Mouse (Mus musculus) forebrain, postnatal 0 days (tissue): ENCODE measurements around the gene Tex46. TPM values are rescaled to one million over a fixed set of nuclear protein-coding genes. Genes with fewer than 3 reads are reported as not detected.

Experiments
- ATAC-seq: fragments of 200-750 bp; cut with Nextera tagmentation; 2 replicates; pipeline ENCODE4 v1.8.0; 2017; ENCODE audit warnings: mild to moderate bottlenecking, moderate library complexity
- DNase-seq: peaks from one replicate; pipeline ENCODE4 v3.0.0-alpha.2; 2015
- H3K27ac ChIP-seq: fragments of 300-500 bp; sonication (generic); 2 replicates; pipeline ENCODE4 v1.5.1; 2014; ENCODE audit warnings: low read depth, mild to moderate bottlenecking, antibody characterized with exemption, low read length, moderate library complexity, mixed read lengths
- H3K27me3 ChIP-seq: fragments of 300-500 bp; sonication (generic); 2 replicates; pipeline ENCODE4 v1.6.1; 2014; ENCODE audit warnings: mild to moderate bottlenecking, low read length, mixed read lengths; ENCODE audit not compliant: insufficient read depth
- H3K36me3 ChIP-seq: fragments of 300-500 bp; sonication (generic); 2 replicates; pipeline ENCODE4 v1.6.1; 2014; ENCODE audit warnings: mild to moderate bottlenecking, moderate library complexity; ENCODE audit not compliant: insufficient read depth
- H3K4me1 ChIP-seq: fragments of 300-500 bp; sonication (generic); 2 replicates; pipeline ENCODE4 v1.6.1; 2014; ENCODE audit warnings: antibody characterized with exemption; ENCODE audit not compliant: insufficient read depth
- H3K4me2 ChIP-seq: fragments of 300-500 bp; sonication (generic); 2 replicates; pipeline ENCODE4 v1.6.1; 2014; ENCODE audit warnings: low read depth, mild to moderate bottlenecking, moderate library complexity
- H3K4me3 ChIP-seq: fragments of 300-500 bp; sonication (generic); 2 replicates; pipeline ENCODE4 v1.5.1; 2014; ENCODE audit warnings: low read depth, low read length, mixed read lengths
- H3K9ac ChIP-seq: fragments of 300-500 bp; sonication (generic); 2 replicates; pipeline ENCODE4 v1.6.1; 2014; ENCODE audit warnings: mild to moderate bottlenecking
- H3K9me3 ChIP-seq: fragments of 300-500 bp; sonication (generic); 2 replicates; pipeline ENCODE4 v1.6.1; 2016; ENCODE audit warnings: low read length
- CTCF ChIP-seq: sonication (generic); IDR thresholded peaks from 2 replicates; pipeline ENCODE4 v1.5.1; 2016; ENCODE audit warnings: antibody characterized with exemption, control low read depth, low read depth
- WGBS: fragments of 180-500 bp; shearing (Covaris S2); extraction: QIAGEN DNeasy Blood & Tissue Kit; methylation state at CpG from one replicate; pipeline ENCODE4 v1.1.7; 2014; 5-methylcytosine and 5-hydroxymethylcytosine counted together
- microRNA-seq, 2 experiments: library from miRNA; unstranded; fragments of <30 nt; microRNA quantifications; one replicate each; pipeline ENCODE4; 2016
- polyA plus RNA-seq: library from polyadenylated mRNA; unstranded; fragments of >200 nt; fragmentation: Nextera tagmentation; extraction: Ambion mirVana; gene quantifications from 2 replicates; pipeline ENCODE4 v1.2.1, GENCODE M21; 2015
- total RNA-seq: library from RNA; depleted of rRNA; stranded (reverse); fragments of >200 nt; gene quantifications from 2 replicates; pipeline ENCODE4 v1.2.3, GENCODE M21; 2014; rRNA removed

Tex46 gene
- total and polyA plus RNA-seq, 2 experiments from 2014 or later = not detected

DNA sequence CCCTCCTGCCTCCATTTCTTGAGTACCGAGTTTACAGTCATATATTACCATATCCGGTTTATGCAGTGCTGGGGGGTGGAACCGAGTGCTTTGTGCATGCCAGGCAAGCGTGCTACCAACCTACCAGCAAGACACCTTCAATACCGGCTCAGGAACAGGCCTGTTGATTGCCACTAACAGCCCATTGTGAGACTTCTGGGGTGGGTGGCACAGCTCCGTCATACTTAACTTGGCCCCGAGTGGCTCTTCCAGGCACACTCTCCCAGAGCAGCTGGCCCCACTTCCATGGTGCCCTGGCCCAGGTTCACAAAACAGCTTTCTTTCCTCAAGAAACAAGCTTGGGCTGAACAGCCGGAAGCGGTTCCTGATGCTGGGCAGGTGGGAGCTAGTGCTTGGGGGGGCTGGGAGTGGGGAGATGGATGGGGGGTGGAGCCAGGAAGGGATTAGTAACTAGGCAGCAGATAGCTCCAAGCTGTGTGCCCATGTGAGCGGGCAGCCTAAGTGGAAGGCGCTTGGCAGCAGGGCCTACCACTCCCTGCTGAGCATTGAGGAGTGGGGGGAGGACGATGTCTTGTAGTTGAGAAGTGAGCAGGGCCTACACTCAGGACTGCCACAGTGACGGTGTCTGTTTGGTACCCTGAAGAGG lies 41.8 kb downstream of the Tex46 start:
- H3K4me1 ChIP-seq = peaks cover 6% of the 10 kb centered on the region; the same call in 1 of the 2 replicates
- peak; percentile 77 for DNase-seq
- H3K36me3 ChIP-seq = peaks cover 29% of the 10 kb centered on the region
- no peaks in the 10 kb centered on the region for H3K9me3 ChIP-seq
- no peak overlapping the region for H3K4me2 ChIP-seq
- H3K27ac ChIP-seq = peak overlapping the region; percentile 79
- 32% methylated on average over 13 of the region's 13 CpGs for WGBS
- no peak for TF ChIP-seq CTCF
- H3K4me3 ChIP-seq = no peak overlapping the region
- no peaks in the 10 kb centered on the region for H3K27me3 ChIP-seq
- ATAC-seq = peak; percentile 78
- no peak overlapping the region for H3K9ac ChIP-seq

DNA sequence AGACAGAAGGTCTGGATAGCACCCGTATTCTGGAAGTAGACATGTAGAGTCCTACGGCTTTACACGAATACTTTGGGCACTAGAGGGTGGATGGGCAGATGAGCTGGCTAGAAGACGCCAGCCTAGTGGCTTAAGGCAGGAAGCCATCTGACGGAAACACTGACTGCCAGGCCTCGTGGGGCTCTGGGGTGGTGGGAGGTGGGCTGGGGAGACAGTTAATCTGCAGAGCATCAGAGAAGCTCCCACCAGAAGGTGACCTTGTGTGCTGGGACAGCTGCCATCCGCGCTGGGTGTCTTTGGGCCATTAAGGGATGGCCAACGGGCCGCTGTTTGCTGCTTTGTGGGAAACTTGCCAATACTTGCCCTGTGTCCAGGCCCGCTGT lies 42.3 kb downstream of the Tex46 start:
- WGBS = 52% methylated on average over 11 of the region's 11 CpGs
- Histone ChIP-seq H3K27ac (peak overlapping the region; percentile 79), H3K4me1 (peaks cover 6% of the 10 kb centered on the region; the same call in 1 of the 2 replicates), H3K27me3 (no peaks in the 10 kb centered on the region), H3K9ac (peak overlapping the region; percentile 18; the same call in 1 of the 2 replicates), H3K36me3 (peaks cover 34% of the 10 kb centered on the region), H3K4me2 (no peak overlapping the region), H3K9me3 (no peaks in the 10 kb centered on the region), H3K4me3 (no peak overlapping the region)
- no peak for TF ChIP-seq CTCF
- peak; percentile 23 for ATAC-seq
- no peak for DNase-seq

DNA sequence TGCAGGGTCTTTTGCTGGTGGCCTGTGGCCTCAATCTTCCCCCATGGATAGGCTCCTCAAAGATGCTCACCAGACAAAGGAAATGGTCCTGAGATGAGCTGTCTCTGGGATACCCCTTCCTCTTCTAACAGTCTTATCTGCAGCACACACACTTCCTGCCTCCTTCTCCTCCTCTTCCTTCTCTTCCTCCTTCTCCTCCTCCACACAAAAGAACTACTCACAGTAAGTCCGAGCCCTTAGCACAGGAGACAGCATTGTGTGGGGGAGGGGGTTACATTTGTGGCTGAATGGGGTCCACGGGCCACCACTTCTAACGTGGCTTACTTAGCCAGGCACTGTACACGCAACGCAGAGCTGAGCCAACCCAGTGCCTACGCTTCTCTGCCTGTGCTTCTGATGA lies 42.8 kb downstream of the Tex46 start:
- 60% methylated on average over 6 of the region's 6 CpGs for WGBS
- Histone ChIP-seq H3K36me3 (peaks cover 38% of the 10 kb centered on the region), H3K4me1 (peaks cover 6% of the 10 kb centered on the region; the same call in 1 of the 2 replicates), H3K4me3 (no peak overlapping the region), H3K4me2 (no peak overlapping the region), H3K27me3 (no peaks in the 10 kb centered on the region), H3K9ac (peak overlapping the region; percentile 18; the same call in 1 of the 2 replicates), H3K27ac (peak overlapping the region; percentile 79), H3K9me3 (no peaks in the 10 kb centered on the region)
- ATAC-seq = no peak
- no peak for TF ChIP-seq CTCF
- DNase-seq = no peak

DNA sequence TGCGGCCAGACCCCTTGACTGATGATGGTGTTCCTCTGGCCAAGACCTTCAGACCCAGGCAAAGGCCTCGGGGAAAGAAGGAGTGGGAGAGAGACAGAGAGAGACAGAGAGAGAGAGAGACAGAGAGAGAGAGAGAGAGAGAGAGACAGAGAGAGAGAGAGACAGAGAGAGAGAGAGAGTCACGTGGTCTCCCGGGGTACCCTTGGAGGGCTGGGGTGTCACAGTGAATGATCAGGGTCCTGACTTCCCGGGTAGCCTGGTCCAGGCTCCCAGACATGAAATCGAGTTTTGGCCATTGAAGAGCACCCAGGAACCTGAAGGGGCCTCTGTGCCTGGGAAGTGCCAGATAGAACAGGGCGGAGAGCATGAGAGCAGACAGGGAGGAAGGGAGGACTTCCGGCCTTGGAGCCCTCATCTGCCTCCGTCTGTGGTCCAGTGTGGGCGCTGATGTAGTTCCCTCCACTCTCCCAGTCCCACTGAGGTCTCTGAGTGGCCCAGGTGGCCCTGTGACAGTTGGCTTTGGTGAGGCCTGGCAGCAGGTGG lies 43.5 kb downstream of the Tex46 start:
- no peak for DNase-seq
- no peaks in the 10 kb centered on the region for H3K27me3 ChIP-seq
- no peak overlapping the region for H3K27ac ChIP-seq
- no peak for TF ChIP-seq CTCF
- H3K9me3 ChIP-seq = no peaks in the 10 kb centered on the region
- peaks cover 6% of the 10 kb centered on the region; the same call in 1 of the 2 replicates for H3K4me1 ChIP-seq
- WGBS = 87% methylated on average over 10 of the region's 10 CpGs
- no peak overlapping the region for H3K4me3 ChIP-seq
- no peak for ATAC-seq
- H3K9ac ChIP-seq = no peak overlapping the region
- peaks cover 46% of the 10 kb centered on the region for H3K36me3 ChIP-seq
- no peak overlapping the region for H3K4me2 ChIP-seq

DNA sequence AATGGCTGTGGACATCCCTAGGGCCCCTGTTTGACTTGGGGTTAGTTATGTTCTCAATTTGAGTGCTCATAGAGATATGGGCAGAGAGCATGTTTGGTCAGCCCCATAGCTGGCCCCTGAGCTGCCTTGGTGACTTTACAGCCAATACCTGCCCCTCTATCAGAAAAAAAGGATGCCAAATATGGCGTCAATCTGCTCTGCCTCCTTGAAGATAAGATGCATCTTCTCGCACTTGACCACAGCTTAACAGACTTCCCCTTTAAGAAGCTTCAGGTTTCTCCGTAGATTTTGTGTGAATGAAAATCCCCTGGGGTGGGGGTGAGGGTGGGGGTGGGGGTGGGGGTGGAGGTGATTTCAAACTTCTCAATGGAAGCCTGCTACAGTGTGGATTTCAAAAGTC lies 47.7 kb downstream of the Tex46 start:
- Histone ChIP-seq H3K4me1 (no peaks in the 10 kb centered on the region), H3K27me3 (no peaks in the 10 kb centered on the region), H3K9ac (no peak overlapping the region), H3K4me2 (no peak overlapping the region), H3K27ac (no peak overlapping the region), H3K4me3 (no peak overlapping the region), H3K36me3 (peaks cover 72% of the 10 kb centered on the region), H3K9me3 (no peaks in the 10 kb centered on the region)
- WGBS = 82% methylated on average over 3 of the region's 3 CpGs
- ATAC-seq (no peak), DNase-seq (no peak)
- TF ChIP-seq CTCF = no peak

Small RNAs within 50 kb of the gene (microRNA-seq; reads per million reads assigned to microRNA genes)
- 0 reads per million in 2 experiments for gene Gm22180

Other genes starting within 250 kb of the Tex46 start
- 2.0 and 2.4 TPM in 2 replicates for gene Htr1d, start 186.9 kb upstream of the Tex46 start, total RNA-seq
- 2.4 and 3.1 TPM in 2 replicates for gene Htr1d, start 186.9 kb upstream of the Tex46 start, polyA plus RNA-seq
- 0.23 and 0.29 TPM in 2 replicates for gene 6030445D17Rik, start 148.2 kb upstream of the Tex46 start, total RNA-seq
- gene 6030445D17Rik, start 148.2 kb upstream of the Tex46 start, polyA plus RNA-seq = 0.10 and 0.23 TPM in 2 replicates
- 11.6 and 20.8 TPM in 2 replicates for gene Luzp1, start 140.7 kb upstream of the Tex46 start, total RNA-seq
- 34.8 and 50.0 TPM in 2 replicates for gene Luzp1, start 140.7 kb upstream of the Tex46 start, polyA plus RNA-seq
- gene Kdm1a, start 7.7 kb upstream of the Tex46 start, total RNA-seq = 216 and 242 TPM in 2 replicates
- 46.6 and 51.9 TPM in 2 replicates for gene Kdm1a, start 7.7 kb upstream of the Tex46 start, polyA plus RNA-seq
- 0.15 and 0.24 TPM in 2 replicates for gene Lactbl1, start 12.2 kb downstream of the Tex46 start, total RNA-seq
- gene Lactbl1, start 12.2 kb downstream of the Tex46 start, polyA plus RNA-seq = 0.05 and 0.10 TPM in 2 replicates
- 79.9 and 85.6 TPM in 2 replicates for gene Ephb2, start 225.6 kb downstream of the Tex46 start, total RNA-seq
- gene Ephb2, start 225.6 kb downstream of the Tex46 start, polyA plus RNA-seq = 9.2 and 10.8 TPM in 2 replicates